Mouse (Mus musculus) gastrocnemius, postnatal 10 days (tissue): Measurements from ENCODE around the gene Gm11084. TPM values are rescaled to one million over a fixed set of nuclear protein-coding genes. Genes with fewer than 3 reads are reported as not detected.
"Not testable (repeated sequence)": the region's sequence is repeated elsewhere in the genome, so short reads cannot be mapped to it uniquely, and the experiment has no call there.

ENCODE experiments used
- DNase-seq: peaks from one replicate; pipeline ENCODE4 v3.0.0; 2021; ENCODE audit warnings: mixed read lengths
- long read RNA-seq, 2 experiments: library from polyadenylated mRNA; stranded (forward); transcript quantifications; one replicate each; pipeline ENCODE4 v2.0.0; 2021
- total RNA-seq, 2 experiments: library from RNA; stranded (reverse); gene quantifications; 2 replicates each; pipeline ENCODE4 v1.2.3; 2021

Gm11084 gene
- not detected for total RNA-seq
- long read RNA-seq, experiment 1, partial matches to known transcripts, result 0 of 4 reads
- long read RNA-seq, experiment 1, other reads (novel, unspliced or antisense), result 4 of 4 reads
- long read RNA-seq, experiment 2, partial matches to known transcripts, result 0 of 2 reads
- long read RNA-seq, experiment 2, other reads (novel, unspliced or antisense), result 2 of 2 reads

DNA sequence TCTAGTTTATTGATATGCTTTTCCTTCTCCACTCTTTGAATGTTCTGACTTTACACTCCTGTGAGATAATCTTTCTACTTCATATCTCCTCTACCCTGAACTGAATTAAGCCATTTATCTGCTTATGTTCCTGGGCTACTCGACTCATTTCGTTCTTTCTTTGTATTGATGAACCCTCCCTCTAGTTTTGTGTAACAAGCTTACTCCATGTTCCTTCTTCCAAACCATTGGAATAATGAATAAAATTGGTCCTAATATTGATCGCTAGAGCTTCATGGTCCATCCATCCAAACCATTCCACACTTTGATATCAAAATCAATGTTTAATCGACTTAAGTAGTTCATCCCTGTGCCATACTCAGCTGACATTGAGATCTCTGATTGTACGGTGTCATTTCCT, at the start of gene Gm11084:
Gene Gm11084, minus strand, starts transcription at position 101 of the 400 bp plus-strand sequence.
- DNase-seq, result no peak

DNA sequence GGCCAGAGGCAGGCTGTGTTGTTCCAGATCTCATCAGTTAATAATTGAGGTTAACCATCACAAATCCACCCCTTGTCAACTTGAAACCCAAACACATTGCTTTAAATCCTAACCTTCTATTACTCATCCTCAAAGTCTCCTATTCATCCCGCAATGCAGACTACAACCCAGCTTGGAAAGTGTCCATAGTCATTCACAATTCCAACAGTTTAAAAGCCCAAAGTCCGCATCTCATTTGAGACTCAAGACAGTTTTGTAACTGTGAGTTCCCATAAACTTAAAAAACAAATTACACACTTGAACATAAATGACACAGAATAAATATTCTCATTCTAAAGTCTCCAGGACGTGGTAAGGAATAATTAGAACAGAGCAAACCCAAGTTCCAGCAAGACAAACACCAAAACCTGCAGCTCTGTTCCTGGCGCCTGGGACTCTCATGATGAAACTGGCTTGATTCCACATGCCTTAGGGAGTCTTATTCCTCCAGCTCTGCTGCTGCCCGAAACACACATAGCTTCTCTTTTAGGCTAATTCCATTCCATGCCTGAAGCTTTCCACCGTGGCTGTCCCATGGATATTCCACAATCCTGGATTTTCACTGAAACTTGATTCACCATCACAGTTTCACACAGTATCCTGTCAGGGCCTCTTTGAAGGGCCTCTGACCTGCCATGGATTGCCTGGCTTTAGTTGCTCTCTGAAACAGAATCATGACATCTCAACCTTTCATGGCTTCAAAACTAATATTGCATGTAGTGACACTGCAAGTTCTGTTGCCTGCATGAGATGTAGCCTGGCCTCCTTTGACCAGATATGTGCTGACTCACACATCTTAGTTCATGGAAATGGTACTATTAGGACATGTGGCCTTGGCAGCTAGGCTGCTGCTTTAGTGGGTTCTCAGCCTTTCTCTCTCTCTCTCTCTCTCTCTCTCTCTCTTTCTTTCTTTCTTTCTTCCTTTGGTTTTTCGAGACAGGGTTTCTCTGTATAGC, 44.8 kb upstream of the Gm11084 start:
- no peak for DNase-seq

DNA sequence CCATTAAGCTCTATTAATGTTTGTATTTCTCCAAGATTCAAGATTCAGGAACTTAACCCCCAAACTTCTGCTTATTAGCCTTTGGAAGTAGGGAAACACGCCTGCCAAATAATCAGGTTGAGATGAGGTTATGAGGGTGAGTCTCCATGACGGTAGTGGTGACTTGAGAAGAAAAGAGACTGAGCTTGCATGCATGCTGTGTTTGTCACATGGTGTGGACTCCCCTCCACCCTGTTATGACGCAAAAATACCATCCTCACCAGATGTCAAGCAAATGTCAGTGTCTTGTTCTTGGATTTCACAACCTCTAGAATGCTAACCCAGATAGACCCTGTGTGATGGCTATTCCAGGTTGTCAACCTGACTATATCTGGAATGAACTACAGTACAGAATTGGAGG, 43.3 kb upstream of the Gm11084 start:
- DNase-seq, result no peak

DNA sequence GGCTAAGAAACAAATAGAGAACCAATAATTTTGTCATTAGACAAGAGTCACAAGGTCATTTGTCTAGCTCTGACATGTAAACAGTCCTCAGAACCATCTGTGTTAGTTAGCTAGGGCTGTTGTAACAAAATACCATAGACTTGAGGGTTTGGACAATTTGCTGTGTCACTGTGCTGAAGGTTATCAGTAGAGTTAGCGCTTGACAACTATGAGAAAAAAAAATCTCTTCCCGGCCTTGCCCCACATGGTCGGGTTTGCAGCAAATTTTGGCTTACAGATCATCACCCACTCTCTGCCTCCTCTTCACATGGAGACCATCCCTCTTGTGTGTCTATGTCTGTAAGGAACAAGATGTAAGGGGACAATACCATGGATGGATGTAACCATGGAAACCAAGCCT, 41.5 kb upstream of the Gm11084 start:
- DNase-seq, result no peak

DNA sequence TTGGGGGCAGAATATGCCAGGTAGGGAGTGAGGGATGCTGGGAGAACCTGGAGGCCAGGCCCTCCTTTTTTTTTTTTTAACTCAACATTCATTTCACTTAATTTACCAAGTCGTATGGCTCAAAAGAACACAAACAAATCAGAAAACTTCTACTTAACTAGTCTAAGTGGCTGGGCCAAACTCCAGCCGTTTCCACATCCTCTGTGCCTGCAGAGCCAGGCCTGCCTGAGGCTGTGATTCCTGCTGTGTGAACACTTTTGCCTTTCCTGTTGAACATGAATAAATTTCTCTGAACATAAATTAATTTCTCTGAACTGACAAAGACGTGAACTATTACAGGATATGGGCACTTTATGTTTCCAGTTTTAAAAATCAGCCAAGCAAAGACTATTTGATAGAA, 40.6 kb upstream of the Gm11084 start:
- no peak for DNase-seq

DNA sequence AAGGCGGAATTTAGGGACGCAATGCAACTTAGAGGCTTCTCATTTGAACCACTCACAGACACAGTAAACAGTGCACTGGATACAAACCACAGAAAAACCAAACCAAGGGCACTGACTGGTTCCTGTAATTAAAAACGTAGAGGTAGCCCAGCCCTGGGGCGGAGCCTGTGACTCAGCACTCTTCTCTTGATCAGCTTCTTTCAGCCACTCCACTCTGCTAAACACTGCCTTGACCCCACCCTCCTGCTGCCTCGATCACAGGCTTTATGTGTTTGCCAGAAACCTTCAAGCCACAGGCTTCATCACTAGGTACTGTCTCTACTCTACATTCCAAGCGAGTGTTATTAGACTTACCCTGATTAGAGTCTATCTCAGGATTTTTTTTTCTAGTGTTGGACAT, 37.3 kb upstream of the Gm11084 start:
- DNase-seq, result no peak

DNA sequence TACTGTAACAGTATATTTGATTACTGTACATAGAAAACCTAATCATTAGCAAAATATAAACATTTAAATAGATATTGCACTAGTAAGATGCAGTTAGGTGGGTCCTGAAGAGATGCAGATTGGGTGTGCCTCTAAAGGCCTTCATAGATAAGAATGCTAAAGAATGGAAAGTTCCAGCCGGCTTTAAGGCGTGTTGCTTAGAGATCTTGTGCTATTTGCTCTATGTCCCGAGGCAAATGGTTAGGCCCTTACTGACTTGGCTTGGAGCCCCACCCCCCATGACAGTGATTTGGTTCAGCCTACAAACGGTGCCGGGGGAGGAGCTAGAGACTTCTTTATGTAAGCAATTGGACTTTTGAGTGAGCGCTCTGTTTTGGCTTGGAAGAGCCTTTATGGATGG, 34.5 kb upstream of the Gm11084 start:
- no peak for DNase-seq

DNA sequence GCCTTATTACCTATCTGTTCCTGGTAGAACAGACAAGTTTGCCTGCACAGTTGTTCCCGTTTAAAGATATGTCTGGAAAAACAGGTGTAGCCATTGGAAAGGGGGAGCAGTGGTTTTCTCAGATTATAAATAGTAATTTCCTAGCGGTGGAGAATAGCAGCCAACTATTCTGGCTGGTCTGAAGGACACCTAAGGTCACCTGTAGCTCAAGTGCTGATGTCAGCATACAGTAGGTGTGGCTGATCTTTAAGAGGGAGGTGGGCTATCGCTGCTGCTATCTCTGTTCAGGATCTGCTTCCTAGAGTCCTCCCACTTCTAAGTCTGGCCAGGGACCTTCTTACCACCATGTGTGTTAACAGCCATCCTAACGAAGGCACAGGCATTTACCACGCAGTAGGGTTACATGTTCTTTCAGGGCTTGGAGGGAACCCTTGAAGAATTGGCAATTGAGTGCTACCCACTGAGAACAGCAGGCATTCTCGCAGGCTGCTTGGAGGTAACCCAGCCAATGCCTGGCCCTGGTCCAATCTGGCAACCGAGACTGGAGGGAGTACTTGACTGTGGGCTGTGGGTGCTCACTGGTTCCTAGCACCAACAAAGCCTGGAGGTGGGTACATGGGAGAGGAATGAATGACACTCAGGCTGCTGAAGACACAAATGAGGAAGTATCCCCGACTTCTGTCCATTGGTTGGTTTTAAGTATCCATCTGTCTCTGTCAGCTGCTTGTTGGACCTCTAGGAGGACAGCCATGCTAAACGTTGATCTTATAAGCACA, 33.0 kb upstream of the Gm11084 start:
- DNase-seq, result peak; percentile 67

DNA sequence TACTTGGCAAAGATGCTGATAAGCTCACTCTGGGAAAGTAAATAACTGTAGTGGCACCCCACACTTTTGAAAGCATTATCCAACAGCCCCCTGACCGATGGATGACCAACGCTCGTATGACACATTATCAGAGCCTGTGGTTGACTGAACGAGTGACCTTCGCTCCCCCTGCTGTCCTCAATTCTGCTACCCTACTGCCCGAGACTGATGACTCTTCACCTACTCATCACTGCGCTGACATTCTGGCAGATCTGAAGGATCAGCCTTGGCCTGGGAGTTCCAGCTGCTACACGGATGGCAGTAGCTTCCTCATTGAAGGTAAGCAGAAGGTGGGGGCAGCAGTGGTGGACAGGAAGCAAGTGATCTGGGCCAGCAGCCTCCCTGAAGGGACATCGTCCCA, 27.5 kb upstream of the Gm11084 start:
- DNase-seq, result not testable (repeated sequence)

DNA sequence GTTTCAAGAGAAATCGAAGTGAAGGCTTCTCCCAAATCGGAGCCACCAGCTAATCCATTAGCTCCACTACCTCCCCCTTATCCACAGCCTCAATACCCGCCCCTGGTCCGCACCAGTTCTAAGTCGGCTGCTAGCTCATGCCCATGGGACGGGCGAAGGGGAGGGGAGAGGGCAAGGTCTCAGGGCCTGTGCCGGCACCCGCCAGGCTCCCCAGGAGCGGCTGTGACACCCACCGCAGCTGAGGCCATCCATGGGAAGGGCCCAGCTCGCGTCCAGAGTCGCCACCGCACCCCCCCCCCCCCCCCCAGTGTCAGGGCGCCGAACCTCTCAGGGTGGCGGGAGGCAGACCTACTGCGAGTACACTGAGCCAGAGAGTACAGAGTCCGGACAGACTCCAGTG, 26.1 kb upstream of the Gm11084 start:
- peak; percentile 55 for DNase-seq

DNA sequence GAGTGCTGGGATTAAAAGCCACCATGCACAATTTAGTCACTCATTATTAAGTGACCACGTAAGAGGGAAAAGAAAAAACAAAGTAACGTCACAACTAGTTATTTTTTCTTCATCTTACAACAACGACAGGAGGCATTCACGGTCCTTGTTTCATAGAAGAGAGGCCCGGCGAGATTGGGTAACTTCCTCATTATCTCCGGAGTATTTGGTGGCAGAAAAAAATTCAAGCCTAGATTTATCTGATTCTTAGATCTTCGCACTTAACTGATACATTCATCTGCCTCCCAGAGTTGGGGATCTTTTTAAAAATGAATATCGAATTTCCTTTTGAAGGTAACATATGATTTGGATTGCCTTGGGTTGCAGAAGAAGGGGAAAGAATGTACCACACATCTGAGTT, 21.0 kb upstream of the Gm11084 start:
- DNase-seq, result no peak

DNA sequence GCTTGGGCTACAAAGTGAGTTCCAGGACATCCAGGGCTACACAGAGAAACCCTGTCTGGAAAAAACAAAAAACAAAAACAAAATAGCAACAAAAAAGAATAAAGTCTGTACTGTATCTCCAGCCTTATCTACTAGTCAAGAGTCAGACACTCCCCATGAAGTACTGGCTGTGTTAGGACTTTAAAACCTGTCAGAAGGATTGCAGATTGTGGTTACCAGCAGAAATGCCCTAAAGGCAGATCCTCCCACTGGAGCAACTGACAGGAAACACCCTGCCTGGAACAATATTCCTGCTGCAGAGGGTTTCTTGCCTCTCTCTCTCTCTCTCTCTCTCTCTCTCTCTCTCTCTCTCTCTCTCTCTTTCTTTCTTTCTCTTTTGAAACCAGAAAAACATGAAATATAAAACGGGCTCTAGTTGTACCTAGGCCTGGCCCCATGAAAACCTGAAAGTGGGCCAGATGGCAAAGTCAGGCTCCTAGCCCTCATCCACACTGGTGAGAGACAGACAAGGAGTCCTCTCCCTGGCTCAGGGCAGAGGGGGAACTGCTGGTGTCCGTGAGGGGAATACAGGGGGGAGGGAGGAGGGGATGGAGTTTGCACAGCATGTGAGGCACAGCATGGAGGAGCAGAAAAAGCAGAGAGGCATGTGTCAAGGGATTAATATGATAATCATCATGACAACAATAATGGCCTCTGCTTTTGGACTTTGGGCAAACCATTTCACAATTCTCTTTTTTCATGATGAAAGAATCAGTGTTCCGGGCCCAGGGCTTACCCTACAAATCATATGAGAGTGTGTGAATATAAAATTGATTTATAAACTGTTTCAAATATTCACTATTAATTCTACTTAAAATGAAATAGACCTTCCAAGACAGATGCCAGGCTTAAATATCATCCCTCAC, 19.3 kb upstream of the Gm11084 start:
- no peak for DNase-seq

DNA sequence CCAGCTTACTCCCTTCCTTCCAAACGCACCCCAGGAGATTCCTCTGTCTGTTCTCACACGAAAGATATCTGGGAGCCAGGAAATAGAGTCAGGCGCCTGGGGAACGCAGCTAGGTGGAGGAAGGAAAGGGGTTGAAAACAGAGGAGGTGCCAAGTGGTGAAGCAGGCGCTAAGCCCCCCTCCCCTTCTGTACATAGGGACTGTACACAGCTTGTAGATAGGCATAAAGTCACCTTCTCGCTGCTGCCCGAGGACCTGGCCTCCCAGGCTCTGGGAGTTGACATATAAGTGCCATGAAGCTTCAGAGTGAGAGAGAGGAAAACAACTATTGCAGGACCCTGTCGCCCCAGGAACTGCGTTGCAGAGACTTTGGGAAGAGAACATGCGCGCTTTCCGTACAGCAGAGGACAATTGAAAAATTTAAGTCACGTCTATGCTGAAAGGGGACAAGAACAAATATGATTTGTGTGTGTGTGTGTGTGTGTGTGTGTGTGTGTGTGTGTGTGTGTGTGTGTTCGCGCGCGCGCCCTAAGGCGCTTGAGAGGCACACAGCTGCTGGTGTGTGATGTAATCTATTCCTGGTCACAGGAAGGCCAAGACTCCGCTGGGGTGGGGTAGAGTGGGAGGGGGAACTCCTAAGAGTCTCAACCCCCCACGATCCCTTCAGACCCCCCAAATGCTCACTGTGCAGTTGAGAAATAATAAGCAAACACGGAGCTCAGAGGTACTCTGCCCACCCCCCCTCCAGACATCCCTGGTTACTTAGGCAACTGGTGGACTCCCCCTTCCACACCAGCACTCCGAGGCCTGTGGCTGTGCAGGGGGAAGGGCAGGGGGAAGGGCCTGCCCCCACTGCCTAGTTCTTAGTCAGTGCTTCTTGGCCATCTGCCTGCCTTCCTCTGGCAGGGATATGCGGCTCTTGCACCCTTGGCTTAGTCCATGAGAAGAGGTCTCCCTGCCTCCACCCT, 17.5 kb upstream of the Gm11084 start:
- peak; percentile 88 for DNase-seq

DNA sequence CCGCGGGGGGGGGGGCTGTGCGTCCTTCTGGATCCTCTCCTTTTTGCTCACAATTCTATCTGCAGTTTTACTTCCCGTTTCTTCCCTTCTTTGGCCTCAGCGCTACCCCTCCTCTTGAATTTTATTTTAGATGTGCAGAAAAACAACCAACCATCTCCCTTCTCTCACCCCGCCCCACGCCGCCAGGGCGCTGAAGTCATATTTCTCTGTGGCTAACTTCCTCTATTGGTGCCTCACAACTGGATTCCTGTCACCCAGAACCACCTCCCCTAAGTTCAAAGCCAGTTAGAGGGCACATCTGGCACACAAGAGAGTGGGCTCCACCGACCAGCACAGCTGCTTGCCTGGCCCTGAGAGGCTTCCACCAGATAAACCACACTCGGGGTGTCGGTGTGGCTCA, 16.5 kb upstream of the Gm11084 start:
- DNase-seq, result peak; percentile 37

DNA sequence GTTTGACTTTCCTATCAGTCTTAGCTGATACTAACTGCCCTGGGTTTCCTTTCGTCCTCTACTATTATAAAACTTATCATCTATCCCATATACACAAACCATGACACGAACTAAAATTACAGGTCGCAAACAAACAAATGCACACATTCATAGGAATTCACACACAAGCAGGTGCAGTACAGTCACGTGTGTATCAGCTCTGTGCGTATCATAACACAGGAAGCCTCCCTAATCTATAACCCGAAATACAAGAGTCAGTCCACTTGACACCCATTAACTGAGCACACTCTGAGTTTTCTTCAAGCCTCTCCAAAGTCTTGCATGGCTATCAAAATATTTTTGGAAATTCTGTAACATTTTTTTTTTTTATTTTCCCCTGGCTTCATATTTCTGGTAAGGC, 15.9 kb upstream of the Gm11084 start:
- DNase-seq, result no peak

DNA sequence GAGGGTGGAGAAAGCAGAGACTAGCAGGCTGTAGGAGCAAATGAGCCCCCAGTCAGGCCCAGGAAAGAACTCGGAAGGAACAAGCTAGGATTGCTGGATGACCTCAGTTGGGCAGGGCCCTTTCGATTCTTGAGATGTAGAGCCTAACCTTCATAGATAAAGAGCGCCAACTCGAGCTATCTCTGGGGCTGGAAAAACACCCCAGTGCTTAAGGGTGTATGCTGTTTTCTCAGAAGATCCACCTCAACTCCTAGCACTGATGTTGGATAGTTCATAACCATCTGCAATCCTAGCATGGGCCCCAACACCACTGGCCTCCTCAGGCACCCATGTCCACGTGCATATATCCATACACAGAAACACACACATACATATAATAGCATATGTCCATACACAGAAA, 15.5 kb upstream of the Gm11084 start:
- DNase-seq, result no peak

DNA sequence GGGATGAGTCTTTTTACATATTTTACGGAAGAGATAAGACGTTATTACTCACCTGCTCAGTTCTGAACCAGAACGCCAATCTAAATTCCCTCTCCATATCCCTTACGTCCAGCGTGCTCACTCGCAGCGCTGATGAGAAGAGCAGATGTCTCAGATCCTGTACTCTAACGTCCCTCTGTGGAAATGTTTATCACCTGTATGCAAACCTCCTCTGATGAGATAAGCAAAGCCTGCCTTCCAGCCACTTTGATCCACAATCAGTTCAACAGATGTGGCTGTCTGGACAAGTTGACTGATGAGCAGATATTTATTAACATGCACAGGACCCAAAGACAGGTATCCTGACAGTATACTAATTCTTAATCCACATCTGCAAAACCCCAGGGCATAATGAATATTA, 13.7 kb upstream of the Gm11084 start:
- DNase-seq, result no peak

DNA sequence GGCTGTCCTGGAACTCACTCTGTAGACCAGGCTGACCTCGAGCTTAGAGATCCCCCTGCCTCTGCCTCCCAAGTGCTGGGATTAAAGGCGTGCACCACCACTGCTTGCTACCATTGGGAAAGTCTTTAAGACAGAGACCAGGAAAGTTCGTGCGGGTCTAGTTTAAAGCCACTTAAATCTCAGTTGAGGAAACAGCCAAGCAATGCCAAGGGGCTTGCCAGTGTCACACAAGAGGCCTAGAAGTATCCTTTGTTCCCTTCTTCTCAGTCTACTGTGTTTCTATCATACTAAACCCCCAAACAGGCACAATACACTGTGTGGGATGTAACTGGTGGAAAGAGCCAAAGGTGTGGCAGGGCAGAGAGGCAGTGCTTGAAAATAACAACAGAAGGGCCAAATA, 11.1 kb upstream of the Gm11084 start:
- DNase-seq, result no peak

DNA sequence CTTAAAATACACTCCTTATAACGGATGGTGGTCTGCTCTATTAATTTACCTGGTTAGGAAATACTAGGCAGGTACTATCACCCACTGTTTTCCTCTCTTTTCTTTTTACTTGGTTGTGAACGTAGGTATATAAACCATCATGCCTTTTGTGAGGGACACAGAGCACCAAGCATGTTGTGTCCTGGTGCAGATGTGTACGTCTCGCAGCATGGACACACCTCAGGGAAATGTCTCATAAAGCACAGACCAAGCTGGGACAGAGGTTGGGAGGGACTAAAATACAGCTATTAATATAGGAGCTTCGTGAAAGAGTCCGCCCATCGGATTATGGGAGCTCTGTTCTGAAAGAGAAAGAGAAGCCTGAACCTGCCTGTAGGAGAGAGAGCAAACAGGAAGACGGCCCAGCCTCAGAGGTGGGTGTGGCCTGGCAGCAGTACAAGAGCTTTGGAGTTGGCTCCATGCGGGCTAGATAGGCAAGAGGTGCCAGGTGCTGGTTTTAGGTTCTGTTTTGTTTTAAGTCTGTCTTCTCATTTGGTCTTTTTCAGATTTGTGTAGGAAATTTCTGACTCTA, 10.4 kb upstream of the Gm11084 start:
- peak; percentile 41 for DNase-seq
